Mouse (Mus musculus) erythroblast, embryonic 14.5 days (primary cell): ENCODE results near the gene Cldn15. TPM values are rescaled to one million over a fixed set of nuclear protein-coding genes. Genes with fewer than 3 reads are reported as not detected.

Experiments
- H3K27me3 ChIP-seq: 2 replicates; pipeline ENCODE4 v1.6.1; 2012; ENCODE audit warnings: inconsistent platforms; ENCODE audit not compliant: control insufficient read depth
- H3K36me3 ChIP-seq: 2 replicates; pipeline ENCODE4 v1.6.1; 2012; ENCODE audit warnings: mild to moderate bottlenecking, inconsistent platforms; ENCODE audit not compliant: control insufficient read depth
- H3K4me1 ChIP-seq: 2 replicates; pipeline ENCODE4 v1.6.1; 2012; ENCODE audit warnings: inconsistent platforms; ENCODE audit not compliant: control insufficient read depth
- H3K4me3 ChIP-seq: replicated peaks from 2 replicates; pipeline ENCODE3; 2012; ENCODE audit warnings: moderate library complexity, mild to moderate bottlenecking, inconsistent platforms
- H3K9me3 ChIP-seq: 2 replicates; pipeline ENCODE4 v1.6.1; 2012; ENCODE audit warnings: low read length, inconsistent platforms, mixed read lengths; ENCODE audit not compliant: control insufficient read depth
- GATA1 ChIP-seq: IDR thresholded peaks from 2 replicates; pipeline ENCODE4 v1.6.1; 2012; ENCODE audit warnings: low read length, inconsistent platforms, mixed read lengths
- TAL1 ChIP-seq: IDR thresholded peaks from 3 replicates; pipeline ENCODE4 v1.6.1; 2012; ENCODE audit warnings: low read length, inconsistent platforms, mixed read lengths
- polyA plus RNA-seq: library from polyadenylated mRNA; stranded (reverse); fragments of >175 nt; gene quantifications from 2 replicates; pipeline ENCODE4 v1.2.3, GENCODE M21; 2012

Gene Cldn15
- polyA plus RNA-seq, 1 experiment, result 0.04 TPM

GRCm38 (mm10) chr5:136987138-136987933 is 20.9 kb downstream of the Cldn15 start:
- H3K27me3 ChIP-seq, result no peaks in the 10 kb centered on the region
- H3K9me3 ChIP-seq, result no peaks in the 10 kb centered on the region
- H3K4me3 ChIP-seq, result peak overlapping the region; percentile 72
- TF ChIP-seq TAL1, result no peak
- TF ChIP-seq GATA1, result no peak
- H3K36me3 ChIP-seq, result peaks cover 56% of the 10 kb centered on the region
- H3K4me1 ChIP-seq, result peaks cover 42% of the 10 kb centered on the region

- H3K4me1 ChIP-seq, result peaks cover 42% of the 10 kb centered on the region
- no peak for TF ChIP-seq GATA1
- TF ChIP-seq TAL1, result no peak
- H3K27me3 ChIP-seq, result no peaks in the 10 kb centered on the region
- peak within 1 kb of the TSS; percentile 72 for H3K4me3 ChIP-seq
- H3K36me3 ChIP-seq, result peaks cover 59% of the 10 kb centered on the region
- no peaks in the 10 kb centered on the region for H3K9me3 ChIP-seq
Observed at GRCm38 (mm10) chr5:136987934-136988271, 21.5 kb downstream of the Cldn15 start, which contains the start of gene Znhit1. Znhit1 (minus strand) TSS chr5:136988021.

GRCm38 (mm10) chr5:136988420-136988819 is 22.0 kb downstream of the Cldn15 start:
- Histone ChIP-seq H3K9me3 (no peaks in the 10 kb centered on the region), H3K36me3 (peaks cover 61% of the 10 kb centered on the region), H3K27me3 (no peaks in the 10 kb centered on the region), H3K4me3 (peak overlapping the region; percentile 72), H3K4me1 (peaks cover 41% of the 10 kb centered on the region)
- TF ChIP-seq GATA1 (no peak), TAL1 (no peak)

GRCm38 (mm10) chr5:136989801-136990200 is 23.4 kb downstream of the Cldn15 start:
- TF ChIP-seq GATA1 (no peak), TAL1 (no peak)
- Histone ChIP-seq H3K4me1 (peaks cover 38% of the 10 kb centered on the region), H3K9me3 (no peaks in the 10 kb centered on the region), H3K36me3 (peaks cover 62% of the 10 kb centered on the region), H3K4me3 (no peak overlapping the region), H3K27me3 (no peaks in the 10 kb centered on the region)

- no peak for TF ChIP-seq GATA1
- TF ChIP-seq TAL1, result no peak
Observed at GRCm38 (mm10) chr5:136999449-136999848, 33.0 kb downstream of the Cldn15 start.

GRCm38 (mm10) chr5:137000612-137001011 is 34.2 kb downstream of the Cldn15 start:
- H3K4me3 ChIP-seq, result no peak overlapping the region

More at GRCm38 (mm10) chr5:136999449-136999848, 33.0 kb downstream of the Cldn15 start:
- Histone ChIP-seq H3K4me1 (peaks cover 18% of the 10 kb centered on the region), H3K36me3 (peaks cover 16% of the 10 kb centered on the region), H3K4me3 (no peak overlapping the region), H3K9me3 (no peaks in the 10 kb centered on the region), H3K27me3 (no peaks in the 10 kb centered on the region)

GRCm38 (mm10) chr5:137007276-137007675 is 40.9 kb downstream of the Cldn15 start:
- H3K36me3 ChIP-seq, result no peaks in the 10 kb centered on the region
- H3K27me3 ChIP-seq, result peaks cover 16% of the 10 kb centered on the region
- H3K4me1 ChIP-seq, result no peaks in the 10 kb centered on the region
- no peaks in the 10 kb centered on the region for H3K9me3 ChIP-seq
- no peak for TF ChIP-seq TAL1
- TF ChIP-seq GATA1, result no peak
- H3K4me3 ChIP-seq, result no peak overlapping the region

More at GRCm38 (mm10) chr5:137000612-137001011, 34.2 kb downstream of the Cldn15 start:
- H3K36me3 ChIP-seq, result peaks cover 5% of the 10 kb centered on the region
- no peaks in the 10 kb centered on the region for H3K27me3 ChIP-seq
- TF ChIP-seq TAL1 (no peak), GATA1 (no peak)
- peaks cover 18% of the 10 kb centered on the region for H3K4me1 ChIP-seq
- H3K9me3 ChIP-seq, result no peaks in the 10 kb centered on the region

GRCm38 (mm10) chr5:137009988-137010387 is 43.6 kb downstream of the Cldn15 start:
- Histone ChIP-seq H3K4me3 (no peak overlapping the region), H3K27me3 (peaks cover 16% of the 10 kb centered on the region), H3K36me3 (no peaks in the 10 kb centered on the region), H3K9me3 (peaks cover 4% of the 10 kb centered on the region), H3K4me1 (no peaks in the 10 kb centered on the region)
- TF ChIP-seq GATA1 (no peak), TAL1 (no peak)

- no peak for TF ChIP-seq GATA1
- TF ChIP-seq TAL1, result no peak
- Histone ChIP-seq H3K36me3 (no peaks in the 10 kb centered on the region), H3K4me1 (no peaks in the 10 kb centered on the region), H3K4me3 (no peak overlapping the region), H3K9me3 (peaks cover 9% of the 10 kb centered on the region), H3K27me3 (peaks cover 13% of the 10 kb centered on the region)
Observed at GRCm38 (mm10) chr5:137012401-137012950, 46.1 kb downstream of the Cldn15 start.
